Mouse (Mus musculus): ENCODE data around the gene Narfl.
"Not testable (repeated sequence)": the region's sequence is repeated elsewhere in the genome, so short reads cannot be mapped to it uniquely, and the experiment has no call there.

- not testable (repeated sequence) for TF ChIP-seq ZC3H11A (IDR thresholded peaks at IDR 0.05; ENCODE audit: borderline replicate concordance, low read depth, low read length); ZNF384 (IDR thresholded peaks at IDR 0.05; ENCODE audit: low read depth, low read length); MAFK (IDR thresholded peaks at IDR 0.05; ENCODE audit: insufficient read depth, low read depth, low read length); CHD2 (IDR thresholded peaks at IDR 0.05; ENCODE audit: low read depth, low read length)
Measured at GRCm38 (mm10) chr17:25741471-25741870, 32.1 kb upstream of the Narfl start.

Data from ES-E14 (cell line).